Mouse (Mus musculus): ENCODE data around the gene Selenoi. TPM values are rescaled to one million over a fixed set of nuclear protein-coding genes. Genes with fewer than 3 reads are reported as not detected.
A peak's percentile ranks its signal among the peaks of the same experiment; 100 is the strongest.
"Not testable (repeated sequence)": the region's sequence is repeated elsewhere in the genome, so short reads cannot be mapped to it uniquely, and the experiment has no call there.

Selenoi gene
- polyA plus RNA-seq, 1 experiment from 2014 or later = 22.8 TPM

- 91% methylated on average over 5 of the region's 5 CpGs for WGBS
- not testable (repeated sequence) for H3K4me3 ChIP-seq
Observed at GRCm38 (mm10) chr5:30210758-30211157, 21.6 kb upstream of the Selenoi start.

GRCm38 (mm10) chr5:30214889-30215288, 17.5 kb upstream of the Selenoi start:
- no peak for ATAC-seq (ENCODE audit: low FRiP score)
- H3K4me2 ChIP-seq (replicated peaks) = no peak overlapping the region
- no peak overlapping the region for H3K4me3 ChIP-seq
- H3K9me3 ChIP-seq (replicated peaks) = no peaks in the 10 kb centered on the region
- WGBS = 19% methylated on average over 4 of the region's 4 CpGs
- no peak overlapping the region for H3K9ac ChIP-seq
- no peaks in the 10 kb centered on the region for H3K4me1 ChIP-seq
- H3K36me3 ChIP-seq = no peaks in the 10 kb centered on the region
- no peaks in the 10 kb centered on the region for H3K27me3 ChIP-seq
- H3K27ac ChIP-seq = no peak overlapping the region

More at GRCm38 (mm10) chr5:30210758-30211157, 21.6 kb upstream of the Selenoi start:
- H3K9me3 ChIP-seq (replicated peaks); H3K4me2 ChIP-seq (replicated peaks); H3K4me1 ChIP-seq; H3K27ac ChIP-seq; H3K27me3 ChIP-seq; H3K36me3 ChIP-seq; ATAC-seq (ENCODE audit: low FRiP score); H3K9ac ChIP-seq: not testable (repeated sequence)

- H3K4me1 ChIP-seq = no peaks in the 10 kb centered on the region
- no peak for ATAC-seq (ENCODE audit: low FRiP score)
- H3K9me3 ChIP-seq (replicated peaks) = no peaks in the 10 kb centered on the region
- H3K27me3 ChIP-seq = no peaks in the 10 kb centered on the region
- H3K4me2 ChIP-seq (replicated peaks) = no peak overlapping the region
- H3K4me3 ChIP-seq = no peak overlapping the region
- no peak overlapping the region for H3K9ac ChIP-seq
- no peak overlapping the region for H3K27ac ChIP-seq
- H3K36me3 ChIP-seq = no peaks in the 10 kb centered on the region
- 81% methylated on average over 5 of the region's 5 CpGs for WGBS
Observed at GRCm38 (mm10) chr5:30215970-30216369, 16.4 kb upstream of the Selenoi start.

- Histone ChIP-seq H3K9me3 (replicated peaks) (no peaks in the 10 kb centered on the region), H3K36me3 (no peaks in the 10 kb centered on the region), H3K4me1 (no peaks in the 10 kb centered on the region), H3K9ac (no peak overlapping the region), H3K4me3 (no peak overlapping the region), H3K27me3 (no peaks in the 10 kb centered on the region), H3K27ac (no peak overlapping the region), H3K4me2 (replicated peaks) (no peak overlapping the region)
- WGBS = 90% methylated on average over 2 of the region's 2 CpGs
- ATAC-seq (ENCODE audit: low FRiP score) = no peak
Observed at GRCm38 (mm10) chr5:30219715-30220114, 12.7 kb upstream of the Selenoi start.

- Histone ChIP-seq H3K4me2 (replicated peaks) (no peak overlapping the region), H3K27me3 (no peaks in the 10 kb centered on the region), H3K4me3 (no peak overlapping the region), H3K36me3 (no peaks in the 10 kb centered on the region), H3K9me3 (replicated peaks) (no peaks in the 10 kb centered on the region), H3K9ac (no peak overlapping the region), H3K4me1 (no peaks in the 10 kb centered on the region), H3K27ac (no peak overlapping the region)
- WGBS = 87% methylated on average over 8 of the region's 8 CpGs
- no peak for ATAC-seq (ENCODE audit: low FRiP score)
Observed at GRCm38 (mm10) chr5:30220666-30221065, 11.7 kb upstream of the Selenoi start.

- no peak overlapping the region for H3K9ac ChIP-seq
- no peak overlapping the region for H3K4me2 ChIP-seq (replicated peaks)
- no peaks in the 10 kb centered on the region for H3K27me3 ChIP-seq
- H3K4me3 ChIP-seq = no peak overlapping the region
- no peaks in the 10 kb centered on the region for H3K36me3 ChIP-seq
- no peaks in the 10 kb centered on the region for H3K9me3 ChIP-seq (replicated peaks)
- H3K4me1 ChIP-seq = no peaks in the 10 kb centered on the region
- WGBS = 96% methylated on average over 8 of the region's 8 CpGs
- no peak overlapping the region for H3K27ac ChIP-seq
- ATAC-seq (ENCODE audit: low FRiP score) = no peak
Observed at GRCm38 (mm10) chr5:30222681-30223080, 9.7 kb upstream of the Selenoi start.

- H3K9ac ChIP-seq = no peak overlapping the region
- H3K27me3 ChIP-seq = no peaks in the 10 kb centered on the region
- H3K9me3 ChIP-seq (replicated peaks) = no peaks in the 10 kb centered on the region
- 85% methylated on average over 4 of the region's 4 CpGs for WGBS
- H3K27ac ChIP-seq = no peak overlapping the region
- H3K36me3 ChIP-seq = peaks cover 5% of the 10 kb centered on the region
- H3K4me1 ChIP-seq = peaks cover 26% of the 10 kb centered on the region
- H3K4me2 ChIP-seq (replicated peaks) = no peak overlapping the region
- ATAC-seq (ENCODE audit: low FRiP score) = no peak
- H3K4me3 ChIP-seq = no peak overlapping the region
Observed at GRCm38 (mm10) chr5:30230901-30231300, 1.5 kb upstream of the Selenoi start.

GRCm38 (mm10) chr5:30231891-30232270, 500 bp upstream of the Selenoi start:
- 50% methylated on average over 16 of the region's 16 CpGs for WGBS
- H3K4me1 ChIP-seq = peaks cover 26% of the 10 kb centered on the region

GRCm38 (mm10) chr5:30233042-30233441, 661 bp downstream of the Selenoi start:
- ATAC-seq (ENCODE audit: low FRiP score) = no peak
- WGBS = 3% methylated on average over 15 of the region's 15 CpGs
- H3K9ac ChIP-seq = peak overlapping the region; percentile 86
- no peaks in the 10 kb centered on the region for H3K27me3 ChIP-seq
- peak overlapping the region; percentile 79 for H3K4me3 ChIP-seq
- peaks cover 26% of the 10 kb centered on the region for H3K4me1 ChIP-seq
- H3K36me3 ChIP-seq = peaks cover 5% of the 10 kb centered on the region
- H3K9me3 ChIP-seq (replicated peaks) = no peaks in the 10 kb centered on the region
- peak overlapping the region; percentile 79 for H3K4me2 ChIP-seq (replicated peaks)
- H3K27ac ChIP-seq = peak overlapping the region; percentile 93

More at GRCm38 (mm10) chr5:30231891-30232270, 500 bp upstream of the Selenoi start:
- peak overlapping the region; percentile 93 for H3K27ac ChIP-seq
- peak overlapping the region; percentile 66 for H3K9ac ChIP-seq
- peak overlapping the region; percentile 79 for H3K4me3 ChIP-seq
- ATAC-seq (ENCODE audit: low FRiP score) = no peak
- no peaks in the 10 kb centered on the region for H3K9me3 ChIP-seq (replicated peaks)
- H3K36me3 ChIP-seq = peaks cover 5% of the 10 kb centered on the region
- peak overlapping the region; percentile 79 for H3K4me2 ChIP-seq (replicated peaks)
- H3K27me3 ChIP-seq = no peaks in the 10 kb centered on the region

GRCm38 (mm10) chr5:30233979-30234378, 1.6 kb downstream of the Selenoi start:
- no peaks in the 10 kb centered on the region for H3K9me3 ChIP-seq (replicated peaks)
- H3K36me3 ChIP-seq = peaks cover 5% of the 10 kb centered on the region
- H3K4me3 ChIP-seq = peak overlapping the region; percentile 79
- H3K4me2 ChIP-seq (replicated peaks) = peak overlapping the region; percentile 79
- no peak overlapping the region for H3K27ac ChIP-seq
- H3K27me3 ChIP-seq = no peaks in the 10 kb centered on the region
- WGBS = 69% methylated on average over 8 of the region's 8 CpGs
- peaks cover 26% of the 10 kb centered on the region for H3K4me1 ChIP-seq
- H3K9ac ChIP-seq = peak overlapping the region; percentile 86
- no peak for ATAC-seq (ENCODE audit: low FRiP score)

GRCm38 (mm10) chr5:30235641-30236126, 3.3 kb downstream of the Selenoi start:
- no peak for ATAC-seq (ENCODE audit: low FRiP score)
- 94% methylated on average over 2 of the region's 2 CpGs for WGBS

GRCm38 (mm10) chr5:30238533-30238932, 6.2 kb downstream of the Selenoi start:
- H3K4me1 ChIP-seq = peaks cover 16% of the 10 kb centered on the region
- no peak for ATAC-seq (ENCODE audit: low FRiP score)
- no peaks in the 10 kb centered on the region for H3K9me3 ChIP-seq (replicated peaks)
- no peaks in the 10 kb centered on the region for H3K36me3 ChIP-seq
- 97% methylated on average over 5 of the region's 5 CpGs for WGBS
- no peak overlapping the region for H3K9ac ChIP-seq
- H3K27ac ChIP-seq = no peak overlapping the region
- no peaks in the 10 kb centered on the region for H3K27me3 ChIP-seq
- H3K4me2 ChIP-seq (replicated peaks) = no peak overlapping the region
- H3K4me3 ChIP-seq = no peak overlapping the region

More at GRCm38 (mm10) chr5:30235641-30236126, 3.3 kb downstream of the Selenoi start:
- no peak overlapping the region for H3K4me3 ChIP-seq
- H3K4me2 ChIP-seq (replicated peaks) = no peak overlapping the region
- no peaks in the 10 kb centered on the region for H3K9me3 ChIP-seq (replicated peaks)
- H3K9ac ChIP-seq = no peak overlapping the region
- no peaks in the 10 kb centered on the region for H3K36me3 ChIP-seq
- peaks cover 26% of the 10 kb centered on the region for H3K4me1 ChIP-seq
- H3K27ac ChIP-seq = no peak overlapping the region
- H3K27me3 ChIP-seq = no peaks in the 10 kb centered on the region

GRCm38 (mm10) chr5:30240552-30240951, 8.2 kb downstream of the Selenoi start:
- Histone ChIP-seq H3K27me3 (no peaks in the 10 kb centered on the region), H3K27ac (no peak overlapping the region), H3K4me2 (replicated peaks) (no peak overlapping the region), H3K9ac (no peak overlapping the region), H3K36me3 (no peaks in the 10 kb centered on the region), H3K9me3 (replicated peaks) (no peaks in the 10 kb centered on the region), H3K4me1 (peaks cover 12% of the 10 kb centered on the region), H3K4me3 (no peak overlapping the region)
- 93% methylated on average over 7 of the region's 7 CpGs for WGBS
- ATAC-seq (ENCODE audit: low FRiP score) = no peak
